Mouse (Mus musculus): ENCODE results near the gene Dok3.

DNA sequence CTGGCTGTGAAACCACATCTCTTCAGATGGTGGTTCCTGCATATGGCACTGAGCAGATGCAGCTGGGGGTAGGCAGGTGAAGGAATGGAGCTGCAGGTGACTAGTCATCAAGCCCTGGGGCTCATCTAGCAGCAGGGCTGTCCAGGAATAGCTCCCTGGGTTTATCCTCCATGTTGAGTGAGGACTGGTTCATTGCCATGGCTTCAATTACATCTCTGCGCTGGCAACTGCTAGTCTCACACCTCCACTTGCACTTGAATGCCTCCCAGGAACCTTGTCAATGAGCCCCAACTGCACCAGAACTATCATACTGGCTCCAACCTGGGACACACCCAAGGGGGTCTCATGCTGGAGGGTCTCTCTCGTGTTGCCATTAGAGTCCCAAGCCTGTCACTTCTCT is 18.8 kb upstream of the Dok3 start:
- TF ChIP-seq CTCF (IDR thresholded peaks at IDR 0.05; ENCODE audit: control insufficient read depth, insufficient read depth, insufficient replicate concordance, low read depth, low read length) (no peak), POLR2A (IDR thresholded peaks at IDR 0.05; ENCODE audit: control insufficient read depth, low read depth, low read length) (no peak)

Measured in testis, adult 2 months (tissue).